Mouse (Mus musculus) kidney, adult 2 months (tissue): ENCODE measurements at regions not wholly inside any gene's neighbourhood (a gene's known extent, or its start where the extent isn't known, plus 50 kb on each side); places are given as distances from the start of the nearest gene placed in this dataset.

Source experiments
- DNase-seq: peaks from one replicate; pipeline ENCODE4 v3.0.0; 2021
- H3K27ac ChIP-seq: fragments of 200-500 bp; 2 replicates; pipeline ENCODE4 v1.5.1; 2012; ENCODE audit warnings: low read depth, low read length, control low read depth, inconsistent platforms; ENCODE audit not compliant: insufficient read depth
- H3K27me3 ChIP-seq: fragments of 200-500 bp; replicated peaks from 2 replicates; pipeline ENCODE4 v1.6.1; 2012; ENCODE audit warnings: mild to moderate bottlenecking, moderate library complexity, low read length, inconsistent platforms; ENCODE audit not compliant: control insufficient read depth, insufficient read depth
- H3K36me3 ChIP-seq: fragments of 200-500 bp; 2 replicates; pipeline ENCODE4 v1.6.1; 2012; ENCODE audit warnings: mild to moderate bottlenecking, moderate library complexity, low read length, inconsistent platforms; ENCODE audit not compliant: control insufficient read depth, insufficient read depth
- H3K4me1 ChIP-seq: fragments of 200-500 bp; 2 replicates; pipeline ENCODE4 v1.6.1; 2011; ENCODE audit warnings: low read length; ENCODE audit not compliant: control insufficient read depth, insufficient read depth
- H3K4me3 ChIP-seq: fragments of 200-500 bp; 2 replicates; pipeline ENCODE4 v1.5.1; 2011; ENCODE audit warnings: mild to moderate bottlenecking, low read depth, low read length, control low read depth; ENCODE audit not compliant: insufficient read depth
- CTCF ChIP-seq: fragments of 200-500 bp; conservative IDR thresholded peaks from 2 replicates; pipeline ENCODE4 v1.5.1; 2011; ENCODE audit warnings: low read depth, mild to moderate bottlenecking, control low read depth, low read length, moderate library complexity, mixed read lengths; ENCODE audit not compliant: insufficient read depth, insufficient read length
- POLR2A ChIP-seq: fragments of 200-500 bp; IDR thresholded peaks from one replicate; pipeline ENCODE4 v1.6.1; 2011; ENCODE audit warnings: low read depth, low read length, control low read depth
- WGBS: fragments of 180-500 bp; shearing (Covaris S2); methylation state at CpG from one replicate; pipeline ENCODE4 v1.1.7; 2018; 5-methylcytosine and 5-hydroxymethylcytosine counted together

- TF ChIP-seq CTCF, result no peak
- no peak for TF ChIP-seq POLR2A
- DNase-seq, result no peak
- 31% methylated on average over 6 of the region's 6 CpGs for WGBS
- Histone ChIP-seq H3K27me3 (no peaks in the 10 kb centered on the region), H3K4me3 (peak overlapping the region; percentile 39; the same call in 1 of the 2 replicates), H3K36me3 (no peaks in the 10 kb centered on the region), H3K27ac (no peak overlapping the region), H3K4me1 (no peaks in the 10 kb centered on the region)
Observed at GRCm38 (mm10) chr4:47603378-47603777, 128.9 kb downstream of the Sec61b start.

GRCm38 (mm10) chr4:47603847-47604397 lies 129.5 kb downstream of the Sec61b start:
- TF ChIP-seq CTCF (no peak), POLR2A (no peak)
- Histone ChIP-seq H3K27ac (no peak overlapping the region), H3K4me3 (peak overlapping the region; percentile 39), H3K36me3 (no peaks in the 10 kb centered on the region), H3K27me3 (no peaks in the 10 kb centered on the region), H3K4me1 (no peaks in the 10 kb centered on the region)
- WGBS, result 6% methylated on average over 14 of the region's 14 CpGs
- DNase-seq, result peak; percentile 24

GRCm38 (mm10) chr4:47605676-47606075 lies 131.2 kb downstream of the Sec61b start:
- WGBS, result 87% methylated on average over 4 of the region's 4 CpGs
- no peak overlapping the region for H3K4me3 ChIP-seq
- H3K4me1 ChIP-seq, result no peaks in the 10 kb centered on the region
- no peak for DNase-seq
- H3K27ac ChIP-seq, result no peak overlapping the region
- no peaks in the 10 kb centered on the region for H3K36me3 ChIP-seq
- no peaks in the 10 kb centered on the region for H3K27me3 ChIP-seq
- TF ChIP-seq POLR2A (no peak), CTCF (no peak)

GRCm38 (mm10) chr4:47608673-47609072 lies 134.2 kb downstream of the Sec61b start:
- Histone ChIP-seq H3K36me3 (no peaks in the 10 kb centered on the region), H3K4me1 (no peaks in the 10 kb centered on the region), H3K27me3 (no peaks in the 10 kb centered on the region), H3K27ac (no peak overlapping the region), H3K4me3 (no peak overlapping the region)
- DNase-seq, result no peak
- WGBS, result 44% methylated on average over 5 of the region's 5 CpGs
- no peak for TF ChIP-seq CTCF
- TF ChIP-seq POLR2A, result no peak

- Histone ChIP-seq H3K27me3 (no peaks in the 10 kb centered on the region), H3K36me3 (no peaks in the 10 kb centered on the region), H3K4me3 (no peak overlapping the region), H3K27ac (no peak overlapping the region), H3K4me1 (no peaks in the 10 kb centered on the region)
- no peak for DNase-seq
- 37% methylated on average over 5 of the region's 5 CpGs for WGBS
- TF ChIP-seq CTCF (no peak), POLR2A (no peak)
Observed at GRCm38 (mm10) chr4:47610913-47611312, 136.5 kb downstream of the Sec61b start.

- Histone ChIP-seq H3K27ac (no peak overlapping the region), H3K4me3 (no peak overlapping the region), H3K36me3 (no peaks in the 10 kb centered on the region), H3K4me1 (no peaks in the 10 kb centered on the region), H3K27me3 (no peaks in the 10 kb centered on the region)
- TF ChIP-seq POLR2A, result no peak
- no peak for TF ChIP-seq CTCF
- WGBS, result 44% methylated on average over 3 of the region's 3 CpGs
- DNase-seq, result no peak
Observed at GRCm38 (mm10) chr4:47616525-47616924, 142.1 kb downstream of the Sec61b start.

- H3K36me3 ChIP-seq, result no peaks in the 10 kb centered on the region
- TF ChIP-seq CTCF, result no peak
- no peak for TF ChIP-seq POLR2A
Observed at GRCm38 (mm10) chr4:47620700-47621099, 146.2 kb downstream of the Sec61b start.

More at GRCm38 (mm10) chr4:47620700-47621099, 146.2 kb downstream of the Sec61b start:
- Histone ChIP-seq H3K4me3 (no peak overlapping the region), H3K27ac (no peak overlapping the region), H3K27me3 (no peaks in the 10 kb centered on the region), H3K4me1 (no peaks in the 10 kb centered on the region)
- no peak for DNase-seq
- whole genome bisulfite sequencing, result 53% methylated on average over 3 of the region's 3 CpGs
